Mouse (Mus musculus) spleen, postnatal 4 days (tissue): Measurements from ENCODE around the gene Mks1.

Experiments
- DNase-seq, 2 experiments: peaks; one replicate each; pipeline ENCODE4 v3.0.0; 2022; ENCODE audit warnings: low spot score in 2 of 2

Mks1 gene

GRCm38 (mm10) chr11:87875436-87875835 lies 22.4 kb downstream of the Mks1 start, which contains the start of gene Epx:
TSS of gene Epx (minus strand) at chr11:87875536.
- DNase-seq, result no peak

DNA sequence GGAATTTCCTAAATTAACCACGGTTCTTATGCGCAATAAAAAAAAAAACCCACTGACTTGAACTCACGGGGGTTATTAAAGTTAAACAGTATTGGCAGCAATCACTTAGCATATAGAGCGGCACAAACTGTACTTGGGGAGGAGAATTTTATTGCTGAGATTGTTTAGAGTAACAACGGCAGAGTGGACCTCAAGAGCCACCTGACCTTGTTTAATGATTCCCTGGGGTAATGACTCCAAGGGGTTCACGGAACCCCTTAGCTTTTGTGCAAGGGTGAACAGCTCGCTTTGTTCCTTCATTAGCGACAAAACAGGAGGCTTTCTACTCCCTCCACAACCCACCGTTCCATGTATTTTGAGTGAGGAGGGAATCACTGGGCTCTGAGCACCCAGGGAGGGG lies 26.8 kb downstream of the Mks1 start:
- no peak for DNase-seq

DNA sequence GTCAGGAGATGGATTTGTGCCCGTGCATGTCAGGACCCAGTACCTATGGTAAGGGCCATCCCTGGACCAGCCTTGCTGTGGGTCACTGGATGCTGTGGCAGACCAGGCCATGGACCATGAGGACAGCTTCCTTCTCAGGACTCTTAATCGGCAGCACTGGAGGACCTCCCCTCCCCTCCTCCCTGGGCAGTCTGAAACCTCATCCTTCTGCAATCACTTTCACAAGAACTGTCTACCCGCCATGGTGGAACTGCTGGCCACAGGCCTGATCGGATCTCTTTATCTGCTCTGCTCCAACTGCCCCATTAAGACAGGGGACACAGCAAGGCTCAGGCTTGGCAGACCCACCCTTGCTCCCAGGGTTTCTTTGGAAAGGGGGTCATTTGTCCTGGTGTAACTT lies 28.7 kb downstream of the Mks1 start:
- DNase-seq, result no peak

GRCm38 (mm10) chr11:87883493-87883892 lies 30.5 kb downstream of the Mks1 start:
- no peak for DNase-seq

GRCm38 (mm10) chr11:87884856-87885255 lies 31.8 kb downstream of the Mks1 start:
- DNase-seq, result no peak

- DNase-seq, result no peak
Observed at GRCm38 (mm10) chr11:87892168-87892567, 39.2 kb downstream of the Mks1 start, which contains the start of gene Olfr462. TSS of gene Olfr462 (minus strand) at chr11:87892268.

- DNase-seq, result no peak
Observed at GRCm38 (mm10) chr11:87897287-87897686, 44.3 kb downstream of the Mks1 start, which contains the start of gene Olfr463. TSS of gene Olfr463 (minus strand) at chr11:87897387.

DNA sequence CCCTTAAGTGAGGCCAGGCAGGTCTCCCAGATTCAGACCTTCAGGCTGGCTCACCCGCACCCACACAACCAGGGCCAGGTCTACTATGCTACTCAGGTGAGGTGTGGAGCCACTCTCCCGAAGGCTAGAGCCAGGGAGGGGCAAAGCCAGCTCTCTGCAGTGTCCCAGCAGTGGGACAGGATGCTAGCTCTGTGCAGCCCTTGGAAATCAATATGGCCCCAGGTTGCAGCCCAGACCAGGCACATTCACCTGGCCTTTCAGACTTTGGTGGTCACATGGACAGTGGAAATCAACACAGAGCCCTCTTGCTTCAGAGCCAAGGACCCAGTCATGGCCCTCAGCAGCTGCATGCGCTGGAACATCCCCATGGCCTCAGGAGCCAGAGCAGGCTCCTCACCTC lies 51.3 kb downstream of the Mks1 start:
- DNase-seq, result no peak
